Comparison of ENCODE assay signal across 43 mouse cellular contexts in the genomic region with DNA sequence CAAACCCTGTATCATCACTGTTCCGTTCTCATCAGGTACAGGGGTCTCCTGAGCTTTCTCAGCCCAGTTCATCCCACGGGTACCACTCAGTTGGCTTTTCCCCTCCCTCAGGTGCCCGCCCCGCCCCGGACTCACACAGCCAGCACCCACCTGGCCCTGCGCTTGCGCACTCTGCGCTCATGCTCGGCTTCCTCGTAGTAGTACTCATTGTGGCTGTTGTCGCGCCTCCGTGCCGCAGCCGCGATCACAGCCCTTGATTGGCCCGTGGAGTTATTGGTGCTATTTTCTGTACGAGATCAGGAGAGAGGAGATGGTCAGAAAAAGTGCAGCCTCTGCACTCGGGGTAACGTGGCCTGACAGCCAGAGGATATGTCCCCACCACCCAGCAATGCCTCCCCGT. TPM values are rescaled to one million over a fixed set of nuclear protein-coding genes. Genes with fewer than 3 reads are reported as not detected.
"Had no signal": no experiment of that assay in that cellular context is flagged by ENCODE, and none has a peak within 500 bp of the region (broad histone marks: within the 10 kb centered on the region; RNA-seq: fewer than 3 reads in every experiment).

No protein-coding gene starts in this region.

- H3K4me1 ChIP-seq: heart, embryonic 12.5 days; heart, embryonic 13.5 days; intestine, embryonic 15.5 days had no signal

- DNase-seq: heart, postnatal 10 days; heart, postnatal 14 days; heart, postnatal 36 days; heart, postnatal 4 days; kidney, adult 11 months; kidney, adult 18-20 months; kidney, adult 2 months; kidney, adult 8-10 months; kidney, adult 9 months; kidney, postnatal 10 days; kidney, postnatal 14 days; kidney, postnatal 25 days; kidney, postnatal 36 days; kidney, postnatal 4 days; layer of hippocampus, adult 9-11 months; layer of hippocampus, postnatal 36 days had no signal

- H3K9me3 ChIP-seq: heart, embryonic 12.5 days; heart, embryonic 13.5 days; heart, embryonic 15.5 days; hindbrain, embryonic 10.5 days; hindbrain, embryonic 12.5 days; hindbrain, embryonic 13.5 days; hindbrain, embryonic 15.5 days; intestine, embryonic 15.5 days; kidney, embryonic 15.5 days had no signal

- H3K9ac ChIP-seq: heart, embryonic 12.5 days; heart, embryonic 13.5 days; heart, embryonic 15.5 days; hindbrain, embryonic 12.5 days; hindbrain, embryonic 13.5 days; hindbrain, embryonic 14.5 days; hindbrain, embryonic 15.5 days; intestine, embryonic 15.5 days; kidney, embryonic 15.5 days had no signal

- H3K4me3 ChIP-seq: heart, embryonic 12.5 days; heart, embryonic 13.5 days; heart, embryonic 15.5 days; hindbrain, embryonic 10.5 days; hindbrain, embryonic 12.5 days; hindbrain, embryonic 13.5 days; hindbrain, embryonic 15.5 days; intestine, embryonic 15.5 days; kidney, embryonic 15.5 days; layer of hippocampus, adult 2 months; left cerebral cortex, adult 2 months had no signal

- H3K27me3 ChIP-seq: heart, embryonic 12.5 days; heart, embryonic 13.5 days; heart, embryonic 15.5 days; hindbrain, embryonic 12.5 days; hindbrain, embryonic 13.5 days; hindbrain, embryonic 15.5 days; intestine, embryonic 15.5 days; kidney, embryonic 15.5 days had no signal

- ATAC-seq: hindbrain, embryonic 16.5 days; hindbrain, postnatal 0 days; inflammation-experienced regulatory T-cells, adult 6 months; intestine, embryonic 15.5 days; intestine, embryonic 16.5 days; intestine, postnatal 0 days had no signal

- H3K27ac ChIP-seq: heart, embryonic 13.5 days; heart, embryonic 15.5 days; hindbrain, embryonic 10.5 days; hindbrain, embryonic 12.5 days; hindbrain, embryonic 13.5 days; hindbrain, embryonic 14.5 days; hindbrain, embryonic 15.5 days; hindbrain, postnatal 0 days; intestine, embryonic 15.5 days; kidney, embryonic 15.5 days; kidney, postnatal 0 days; layer of hippocampus, adult 2 months; left cerebral cortex, adult 2 months had no signal

- H3K4me2 ChIP-seq: heart, embryonic 12.5 days; heart, embryonic 13.5 days; heart, embryonic 15.5 days; hindbrain, embryonic 12.5 days; hindbrain, embryonic 13.5 days; hindbrain, embryonic 14.5 days; hindbrain, embryonic 15.5 days; intestine, embryonic 15.5 days; kidney, embryonic 15.5 days had no signal

RNA-seq across cellular contexts. Expression of a gene that starts 49.6 kb away (rescaled TPM):
- total RNA-seq: heart, postnatal 10 days; heart, postnatal 14 days; heart, postnatal 25 days; heart, postnatal 36 days; heart, postnatal 4 days; hematopoietic stem cell, adult 5-6 weeks had no signal
- polyA plus RNA-seq: heart, embryonic 12.5 days; heart, embryonic 13.5 days; heart, embryonic 14.5 days; heart, embryonic 15.5 days; heart, embryonic 16.5 days; heart, postnatal 0 days; inflammation-experienced regulatory T-cells, adult 6 months; intestine, embryonic 14.5 days; intestine, postnatal 0 days; kidney, adult 2 months; kidney, embryonic 14.5 days; kidney, embryonic 15.5 days; kidney, embryonic 16.5 days; kidney, postnatal 0 days; large intestine, adult 2 months had no signal
